Mouse (Mus musculus): ENCODE measurements around the gene Ifih1. TPM values are rescaled to one million over a fixed set of nuclear protein-coding genes. Genes with fewer than 3 reads are reported as not detected.
A peak's percentile ranks its signal among the peaks of the same experiment; 100 is the strongest.

The Ifih1 gene
- total RNA-seq, 2 experiments from 2014 or later = 2.0 to 3.2 TPM

DNA sequence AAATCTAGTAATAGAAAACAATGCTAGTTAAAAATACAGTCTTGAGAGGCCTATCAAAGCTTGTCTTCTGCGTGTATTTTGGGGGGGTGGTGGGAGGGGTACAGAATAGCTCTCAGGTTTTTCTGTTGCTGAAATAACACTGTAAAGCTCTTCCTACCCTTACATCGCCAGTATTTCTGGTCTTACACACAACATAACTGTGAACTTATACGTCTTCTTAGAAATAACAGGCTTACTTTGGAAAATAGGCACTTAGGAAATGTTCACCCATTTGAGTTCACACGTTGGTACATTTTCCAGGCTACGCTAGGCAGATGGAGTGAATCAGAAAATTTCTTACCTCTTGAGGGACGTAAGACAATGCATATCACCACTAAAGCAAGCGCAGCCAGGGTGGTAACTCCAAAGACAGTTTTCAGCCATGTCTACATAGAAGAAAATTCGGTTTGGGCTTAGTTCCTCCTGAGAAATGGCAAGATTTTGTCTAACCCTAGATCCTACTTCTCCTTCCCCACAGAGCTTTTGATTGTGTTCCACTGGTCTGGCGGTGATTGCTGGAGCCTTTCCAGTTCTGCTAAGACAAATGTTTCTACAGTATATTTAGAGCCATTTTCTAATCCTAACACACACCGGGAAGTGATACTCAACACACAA is 72.8 kb downstream of the Ifih1 start:
- intact Hi-C loops (cut with DNase I) = no loop called here
- peak overlapping the region; percentile 67 for H3K4me3 ChIP-seq
- no peak for TF ChIP-seq CTCF (IDR thresholded peaks at IDR 0.05)
- peak overlapping the region; percentile 86 for H3K27ac ChIP-seq
- DNase-seq = peak; percentile 22

GRCm38 (mm10) chr2:62564687-62565086 is 81.4 kb downstream of the Ifih1 start:
- TF ChIP-seq CTCF (IDR thresholded peaks at IDR 0.05) = no peak
- intact Hi-C loops (cut with DNase I) = no loop called here
- no peak overlapping the region for H3K4me3 ChIP-seq
- DNase-seq = no peak
- H3K27ac ChIP-seq = no peak overlapping the region

DNA sequence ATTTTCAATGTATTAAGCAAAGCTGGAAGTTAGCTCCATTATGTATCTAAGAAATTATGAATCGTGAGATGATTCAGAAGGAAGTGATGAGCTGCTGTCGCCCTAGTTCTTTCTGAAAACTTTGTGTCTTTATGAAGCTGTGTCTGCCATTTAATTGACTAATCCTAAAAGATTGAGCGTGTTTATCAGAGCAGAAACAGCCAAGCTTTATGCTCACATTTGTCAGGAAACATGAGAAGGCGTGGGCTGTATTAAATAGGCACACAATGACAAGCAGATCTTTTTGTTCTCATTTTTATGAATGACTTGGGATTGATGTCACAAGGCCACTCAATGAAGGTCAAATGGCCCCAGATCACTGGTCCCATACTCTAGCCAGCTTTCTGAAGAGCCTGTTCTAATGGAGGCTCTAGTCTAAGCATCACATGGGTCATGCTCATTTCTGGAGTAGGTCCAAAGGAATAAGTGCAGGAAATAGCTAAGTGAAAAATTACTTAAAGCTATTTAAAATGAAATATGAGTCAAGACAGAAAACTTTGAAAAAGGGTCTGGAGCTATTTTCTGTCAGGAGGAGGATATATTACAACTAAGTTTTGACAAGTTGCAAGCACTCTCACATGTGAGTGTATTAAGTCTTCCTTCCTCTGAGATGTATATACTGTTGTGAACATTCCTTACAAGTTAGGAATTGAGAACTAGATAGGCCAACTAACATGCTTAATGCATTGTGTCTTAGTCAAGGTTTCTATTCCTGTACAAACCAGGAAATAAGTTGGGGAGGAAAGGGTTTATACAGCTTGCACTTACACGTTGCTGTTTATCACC is 83.2 kb downstream of the Ifih1 start:
- intact Hi-C loops (cut with DNase I) = no loop called here
- no peak overlapping the region for H3K27ac ChIP-seq
- TF ChIP-seq CTCF (IDR thresholded peaks at IDR 0.05) = no peak

DNA sequence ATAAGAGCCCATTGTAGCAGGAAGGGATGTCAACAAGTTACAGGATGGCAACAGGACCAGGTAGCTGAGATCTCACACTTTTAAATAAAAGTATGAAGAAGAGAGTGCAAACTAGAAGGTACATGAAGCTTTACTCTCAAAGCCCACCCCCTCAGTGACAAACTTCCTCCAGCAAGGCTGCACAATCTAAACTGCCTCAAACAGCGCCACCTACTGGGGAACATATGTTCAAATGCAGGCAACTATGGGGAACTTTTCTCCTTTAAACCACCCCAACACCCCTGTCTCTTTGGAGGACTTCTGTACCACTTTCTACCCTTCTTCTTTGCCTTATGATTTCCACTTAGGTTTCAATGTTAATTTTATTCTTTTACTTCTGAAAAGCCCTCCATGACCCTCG is 88.6 kb downstream of the Ifih1 start:
- DNase-seq = no peak
- Histone ChIP-seq H3K27ac (no peak overlapping the region), H3K4me3 (no peak overlapping the region)
- intact Hi-C loops (cut with DNase I) = no loop called here
- TF ChIP-seq CTCF (IDR thresholded peaks at IDR 0.05) = peak; percentile 30

More for the DNA sequence above, 83.2 kb downstream of the Ifih1 start:
- DNase-seq = no peak
- H3K4me3 ChIP-seq = no peak overlapping the region

GRCm38 (mm10) chr2:62556349-62556748 is 89.7 kb downstream of the Ifih1 start:
- intact Hi-C loops (cut with DNase I) = no loop called here
- DNase-seq = peak; percentile 37
- peak overlapping the region; percentile 32; the same call in 1 of the 2 replicates for H3K27ac ChIP-seq
- no peak overlapping the region for H3K4me3 ChIP-seq
- no peak for TF ChIP-seq CTCF (IDR thresholded peaks at IDR 0.05)

GRCm38 (mm10) chr2:62549659-62550058 is 96.4 kb downstream of the Ifih1 start:
- no peak overlapping the region for H3K4me3 ChIP-seq
- peak; percentile 59 for TF ChIP-seq CTCF (IDR thresholded peaks at IDR 0.05)
- peak; percentile 34 for DNase-seq
- intact Hi-C loops (cut with DNase I) = loop anchor here (5.0 kb wide), 1 partner anchor 78 kb away; no protein-coding TSS in a partner anchor
- no peak overlapping the region for H3K27ac ChIP-seq

- no peak for TF ChIP-seq CTCF (IDR thresholded peaks at IDR 0.05)
- Histone ChIP-seq H3K27ac (0 out of 2 replicates have a peak overlapping the region, but pooled peaks have one; percentile 12), H3K4me3 (no peak overlapping the region)
- no peak for DNase-seq
- intact Hi-C loops (cut with DNase I) = loop anchor here (5.0 kb wide), 1 partner anchor 78 kb away; no protein-coding TSS in a partner anchor
These were observed 96.9 kb downstream of the Ifih1 start for GRCm38 (mm10) chr2:62549131-62549530.

DNA sequence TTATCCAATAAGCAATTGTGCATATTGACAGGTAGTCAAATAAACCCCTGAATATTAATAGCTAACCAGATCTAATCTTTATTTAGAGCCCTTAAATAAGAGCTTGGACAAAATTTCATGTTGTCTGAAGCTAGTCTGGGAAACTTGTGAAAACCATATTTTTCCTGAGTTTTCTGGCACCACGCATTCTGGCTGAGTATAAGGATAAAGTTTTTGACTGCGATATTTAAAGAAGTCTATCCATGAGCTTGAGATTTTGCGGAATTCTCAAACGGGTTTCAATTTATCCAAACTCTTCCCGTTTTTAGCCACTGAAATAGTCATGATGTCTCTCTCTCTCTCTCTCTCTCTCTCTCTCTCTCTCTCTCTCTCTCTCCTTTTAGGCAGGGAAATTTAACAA is 98.0 kb downstream of the Ifih1 start:
- TF ChIP-seq CTCF (IDR thresholded peaks at IDR 0.05) = no peak
- no peak overlapping the region for H3K4me3 ChIP-seq
- intact Hi-C loops (cut with DNase I) = loop anchor here (5.0 kb wide), 1 partner anchor 79 kb away; no protein-coding TSS in a partner anchor
- H3K27ac ChIP-seq = no peak overlapping the region
- no peak for DNase-seq

Other genes starting within 250 kb of the Ifih1 start
- 1 to 10 TPM; 4.6 to 5.2 TPM for gene Dpp4, start 234.0 kb downstream of the Ifih1 start, total RNA-seq (2021)
- not detected for gene Gcg, start 162.6 kb downstream of the Ifih1 start, total RNA-seq (2021)
- gene Fap, start 72.2 kb downstream of the Ifih1 start, total RNA-seq (2021) = 1 to 10 TPM; 3.8 to 7.2 TPM
- gene Gca, start 18.0 kb upstream of the Ifih1 start, total RNA-seq (2021) = 1 to 10 TPM; 2.6 to 4.4 TPM